Mouse (Mus musculus) spleen, adult 2 months (tissue): Measurements from ENCODE around the gene Edc3.

Experiments used
- CTCF ChIP-seq: fragments of 200-500 bp; IDR thresholded peaks from 2 replicates; pipeline ENCODE4 v1.5.1; 2011; ENCODE audit warnings: mild to moderate bottlenecking, inconsistent platforms; ENCODE audit not compliant: insufficient read depth, insufficient read length, insufficient replicate concordance; ENCODE audit errors: extremely low read depth
- POLR2A ChIP-seq: fragments of 200-500 bp; IDR thresholded peaks from 2 replicates; pipeline ENCODE4 v1.6.1; 2011; ENCODE audit warnings: low read depth, low read length, inconsistent platforms

DNA sequence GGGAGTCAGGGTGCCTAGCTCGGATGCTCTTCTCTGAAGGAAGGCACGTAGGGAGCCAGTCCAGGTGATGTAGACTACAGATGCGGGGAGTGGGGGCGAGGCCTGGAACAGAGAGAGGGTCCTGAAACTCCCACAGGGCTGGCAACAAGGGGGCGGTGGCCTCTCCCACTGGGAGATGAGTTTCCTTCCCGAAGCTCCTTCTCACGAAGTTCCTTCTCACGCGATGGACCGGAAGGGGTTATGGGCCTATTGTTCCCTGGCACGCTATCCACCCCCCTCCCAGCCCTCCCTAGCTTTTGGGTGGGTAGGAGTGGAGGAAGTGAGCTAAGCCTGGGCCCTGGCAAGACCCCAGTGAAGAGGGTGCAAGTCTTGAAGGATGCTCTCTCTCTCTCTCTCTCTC lies 40.5 kb upstream of the Edc3 start:
- TF ChIP-seq POLR2A = no peak
- TF ChIP-seq CTCF = no peak
